Mouse (Mus musculus): ENCODE measurements around the gene Pigo. TPM values are rescaled to one million over a fixed set of nuclear protein-coding genes. Genes with fewer than 3 reads are reported as not detected.
A peak's percentile ranks its signal among the peaks of the same experiment; 100 is the strongest.

Gene Pigo
- polyA plus RNA-seq, 1 experiment from 2014 or later = 21.4 TPM

DNA sequence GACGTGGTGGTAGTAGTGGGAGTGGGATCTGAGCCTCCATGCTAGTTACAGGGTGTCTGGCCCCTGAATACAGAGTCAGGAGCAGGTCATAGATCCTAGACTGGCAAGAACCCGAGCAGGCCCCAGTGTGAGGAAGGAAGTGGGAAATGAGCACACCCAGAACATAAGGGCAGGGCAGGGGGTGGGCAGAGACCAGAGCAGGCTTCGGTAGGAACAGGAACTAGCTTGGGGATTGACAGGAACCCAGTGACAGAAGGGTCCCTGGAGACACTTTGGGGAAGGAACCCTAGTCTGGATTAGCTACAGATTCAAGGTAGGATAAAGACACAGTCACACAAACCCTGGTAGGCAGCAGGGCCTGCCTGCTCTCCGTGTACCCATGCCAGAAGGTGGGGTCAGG is 19.1 kb upstream of the Pigo start:
- Histone ChIP-seq H3K27me3 (ENCODE audit: insufficient read depth, low read length) (no peaks in the 10 kb centered on the region), H3K9me3 (ENCODE audit: low read depth, low read length) (no peaks in the 10 kb centered on the region), H3K4me2 (peak overlapping the region; percentile 76), H3K4me3 (ENCODE audit: low read depth, low read length) (peak overlapping the region; percentile 50), H3K27ac (ENCODE audit: low read depth) (peak overlapping the region; percentile 65; the same call in 1 of the 2 replicates), H3K36me3 (ENCODE audit: insufficient read depth) (no peaks in the 10 kb centered on the region), H3K4me1 (ENCODE audit: insufficient read depth) (peaks cover 6% of the 10 kb centered on the region; the same call in 1 of the 2 replicates), H3K9ac (peak overlapping the region; percentile 47)
- TF ChIP-seq CTCF (IDR thresholded peaks at IDR 0.05; ENCODE audit: low read depth) = no peak
- WGBS = 17% methylated on average over 4 of the region's 4 CpGs
- ATAC-seq (ENCODE audit: insufficient read depth) (no peak), DNase-seq (peak; percentile 18)

DNA sequence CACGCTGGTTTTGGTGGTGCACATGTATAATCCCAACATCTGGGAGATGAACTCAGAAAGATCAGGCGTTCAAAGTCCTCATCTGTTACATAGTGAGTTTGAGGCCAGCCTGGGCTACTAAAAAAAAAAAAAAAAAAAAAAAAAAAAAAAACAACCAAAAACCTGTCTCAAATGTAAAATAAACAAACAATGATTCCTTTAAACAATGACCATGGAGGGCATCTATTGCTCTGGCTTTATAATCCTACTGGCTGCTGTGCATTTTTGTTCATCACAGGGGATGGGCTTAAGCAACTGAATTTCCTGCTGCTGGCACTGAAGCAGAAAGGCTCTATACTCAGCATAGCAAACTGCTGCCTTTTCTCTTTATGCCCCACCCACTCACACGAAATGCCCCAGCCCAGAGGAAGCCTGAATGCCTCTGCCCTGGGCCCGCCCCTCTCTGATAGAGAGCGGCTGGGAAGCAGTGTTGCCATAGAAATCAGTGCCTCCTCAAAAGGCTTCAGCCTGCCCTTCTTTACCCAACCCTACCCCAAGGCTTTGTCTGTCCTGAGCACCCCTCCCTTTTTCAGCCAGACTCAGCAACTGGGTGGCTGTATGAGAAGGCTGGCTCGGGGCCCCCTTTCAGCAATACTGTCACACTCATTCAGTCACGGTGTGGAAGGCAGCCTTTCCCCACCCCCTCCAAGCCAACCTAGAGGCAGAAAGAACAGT is 18.2 kb upstream of the Pigo start:
- 20% methylated on average over 7 of the region's 7 CpGs for WGBS

GRCm38 (mm10) chr4:43040881-43041547 is 15.4 kb upstream of the Pigo start:
- no peak for ATAC-seq (ENCODE audit: insufficient read depth)
- Histone ChIP-seq H3K27ac (ENCODE audit: low read depth) (no peak overlapping the region; the same call in 1 of the 2 replicates), H3K4me1 (ENCODE audit: insufficient read depth) (peaks cover 11% of the 10 kb centered on the region)

More for the DNA sequence above, 18.2 kb upstream of the Pigo start:
- Histone ChIP-seq H3K4me3 (ENCODE audit: low read depth, low read length) (no peak overlapping the region), H3K9me3 (ENCODE audit: low read depth, low read length) (no peaks in the 10 kb centered on the region), H3K36me3 (ENCODE audit: insufficient read depth) (no peaks in the 10 kb centered on the region), H3K27me3 (ENCODE audit: insufficient read depth, low read length) (no peaks in the 10 kb centered on the region), H3K4me1 (ENCODE audit: insufficient read depth) (peaks cover 11% of the 10 kb centered on the region), H3K4me2 (peak overlapping the region; percentile 76), H3K9ac (no peak overlapping the region), H3K27ac (ENCODE audit: low read depth) (peak overlapping the region; percentile 61)
- peak; percentile 85 for DNase-seq
- peak; percentile 14; the same call in 1 of the 2 replicates for ATAC-seq (ENCODE audit: insufficient read depth)
- no peak for TF ChIP-seq CTCF (IDR thresholded peaks at IDR 0.05; ENCODE audit: low read depth)

GRCm38 (mm10) chr4:43040114-43040572 is 14.5 kb upstream of the Pigo start:
- Histone ChIP-seq H3K36me3 (ENCODE audit: insufficient read depth) (peaks cover 12% of the 10 kb centered on the region), H3K4me2 (peak overlapping the region; percentile 81), H3K9me3 (ENCODE audit: low read depth, low read length) (no peaks in the 10 kb centered on the region), H3K4me3 (ENCODE audit: low read depth, low read length) (peak overlapping the region; percentile 63), H3K27ac (ENCODE audit: low read depth) (peak overlapping the region; percentile 44), H3K4me1 (ENCODE audit: insufficient read depth) (peaks cover 11% of the 10 kb centered on the region), H3K27me3 (ENCODE audit: insufficient read depth, low read length) (no peaks in the 10 kb centered on the region), H3K9ac (peak overlapping the region; percentile 80)
- DNase-seq (peak; percentile 98), ATAC-seq (ENCODE audit: insufficient read depth) (peak; percentile 97)
- under 1% methylated on average over 25 of the region's 25 CpGs for WGBS
- no peak for TF ChIP-seq CTCF (IDR thresholded peaks at IDR 0.05; ENCODE audit: low read depth)

More at GRCm38 (mm10) chr4:43040881-43041547, 15.4 kb upstream of the Pigo start:
- no peak overlapping the region for H3K4me2 ChIP-seq
- H3K27me3 ChIP-seq (ENCODE audit: insufficient read depth, low read length) = no peaks in the 10 kb centered on the region
- no peaks in the 10 kb centered on the region for H3K9me3 ChIP-seq (ENCODE audit: low read depth, low read length)
- no peak overlapping the region for H3K4me3 ChIP-seq (ENCODE audit: low read depth, low read length)
- TF ChIP-seq CTCF (IDR thresholded peaks at IDR 0.05; ENCODE audit: low read depth) = no peak
- DNase-seq = no peak
- 60% methylated on average over 9 of the region's 9 CpGs for WGBS
- peaks cover 9% of the 10 kb centered on the region for H3K36me3 ChIP-seq (ENCODE audit: insufficient read depth)
- H3K9ac ChIP-seq = no peak overlapping the region

GRCm38 (mm10) chr4:43039609-43040008 is 14.0 kb upstream of the Pigo start:
- no peak for DNase-seq
- H3K27me3 ChIP-seq (ENCODE audit: insufficient read depth, low read length) = no peaks in the 10 kb centered on the region
- peak overlapping the region; percentile 63 for H3K4me3 ChIP-seq (ENCODE audit: low read depth, low read length)
- ATAC-seq (ENCODE audit: insufficient read depth) = no peak; the same call in 1 of the 2 replicates
- no peaks in the 10 kb centered on the region for H3K9me3 ChIP-seq (ENCODE audit: low read depth, low read length)
- H3K9ac ChIP-seq = peak overlapping the region; percentile 80
- peaks cover 16% of the 10 kb centered on the region for H3K36me3 ChIP-seq (ENCODE audit: insufficient read depth)
- no peak for TF ChIP-seq CTCF (IDR thresholded peaks at IDR 0.05; ENCODE audit: low read depth)
- 4% methylated on average over 11 of the region's 11 CpGs for WGBS
- peaks cover 6% of the 10 kb centered on the region for H3K4me1 ChIP-seq (ENCODE audit: insufficient read depth)
- H3K27ac ChIP-seq (ENCODE audit: low read depth) = peak overlapping the region; percentile 44
- peak overlapping the region; percentile 81 for H3K4me2 ChIP-seq

GRCm38 (mm10) chr4:43038567-43039495 is 13.2 kb upstream of the Pigo start:
- peaks cover 22% of the 10 kb centered on the region for H3K36me3 ChIP-seq (ENCODE audit: insufficient read depth)
- no peaks in the 10 kb centered on the region for H3K27me3 ChIP-seq (ENCODE audit: insufficient read depth, low read length)
- H3K4me3 ChIP-seq (ENCODE audit: low read depth, low read length) = peak overlapping the region; percentile 63
- peak overlapping the region; percentile 80 for H3K9ac ChIP-seq
- DNase-seq = peak; percentile 27
- H3K9me3 ChIP-seq (ENCODE audit: low read depth, low read length) = no peaks in the 10 kb centered on the region
- no peak for TF ChIP-seq CTCF (IDR thresholded peaks at IDR 0.05; ENCODE audit: low read depth)
- ATAC-seq (ENCODE audit: insufficient read depth) = no peak
- H3K27ac ChIP-seq (ENCODE audit: low read depth) = peak overlapping the region; percentile 19; the same call in 1 of the 2 replicates
- WGBS = 49% methylated on average over 15 of the region's 15 CpGs
- H3K4me2 ChIP-seq = peak overlapping the region; percentile 81
- peaks cover 5% of the 10 kb centered on the region; the same call in 1 of the 2 replicates for H3K4me1 ChIP-seq (ENCODE audit: insufficient read depth)
